Mouse (Mus musculus) spleen, postnatal 10 days (tissue): ENCODE data around the gene Ahsg.
"Not testable (repeated sequence)": the region's sequence is repeated elsewhere in the genome, so short reads cannot be mapped to it uniquely, and the experiment has no call there.

ENCODE experiments used
- DNase-seq, 2 experiments: peaks; one replicate each; pipeline ENCODE4 v3.0.0; 2021 to 2022; ENCODE audit warnings: low spot score in 2 of 2

The Ahsg gene

DNA sequence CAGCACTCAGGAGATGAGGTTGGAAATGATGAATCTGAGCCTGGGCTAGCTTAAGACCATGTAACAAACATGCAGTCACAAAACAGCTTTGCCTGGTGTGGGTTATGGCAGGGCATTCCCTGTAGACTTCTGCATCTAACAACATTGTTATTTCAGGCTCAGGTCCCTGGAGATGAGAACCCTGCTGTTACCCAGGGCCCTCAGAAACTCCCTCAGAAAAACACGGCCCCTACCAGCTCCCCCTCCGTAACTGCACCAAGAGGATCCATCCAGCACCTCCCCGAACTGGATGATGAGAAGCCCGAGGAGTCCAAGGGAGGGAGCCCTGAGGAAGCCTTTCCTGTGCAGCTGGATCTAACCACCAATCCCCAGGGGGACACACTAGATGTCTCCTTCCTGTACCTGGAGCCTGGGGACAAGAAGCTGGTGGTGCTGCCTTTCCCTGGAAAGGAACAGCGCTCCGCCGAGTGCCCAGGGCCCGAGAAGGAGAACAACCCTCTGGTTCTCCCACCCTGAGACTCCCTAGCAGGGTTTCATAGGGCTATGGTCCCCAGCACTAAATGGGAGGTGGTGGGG is 48.1 kb downstream of the Ahsg start:
- no peak for DNase-seq

DNA sequence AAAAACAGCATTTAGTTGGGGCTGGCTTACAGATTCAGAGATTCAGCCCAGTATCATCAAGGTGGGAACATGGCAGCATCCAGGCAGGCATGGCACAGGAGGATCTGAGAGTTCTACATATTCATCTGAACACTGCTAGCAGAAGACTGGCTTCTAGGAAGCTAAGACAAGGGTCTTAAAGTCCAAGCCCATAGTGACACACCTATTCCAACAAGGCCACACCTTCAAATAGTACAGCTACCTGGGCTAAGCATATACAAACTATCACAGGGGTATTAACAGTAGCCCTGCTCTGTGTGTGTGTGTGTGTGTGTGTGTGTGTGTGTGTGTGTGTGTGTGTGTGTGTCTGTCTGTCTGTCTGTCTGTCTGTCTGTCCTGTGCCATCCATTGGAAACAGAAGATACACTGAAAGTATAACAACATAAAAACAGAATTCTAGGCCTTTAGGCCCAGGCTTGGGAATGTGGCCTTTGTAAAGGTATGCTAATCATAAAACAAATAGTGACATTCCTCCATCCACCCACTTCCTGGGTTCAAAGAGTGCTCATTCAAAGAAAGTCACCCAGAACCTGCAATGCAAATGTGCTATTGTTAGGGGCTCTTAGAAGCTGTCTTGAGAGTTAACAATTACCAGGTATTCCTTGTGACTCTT is 50.9 kb downstream of the Ahsg start:
- DNase-seq, result not testable (repeated sequence)

DNA sequence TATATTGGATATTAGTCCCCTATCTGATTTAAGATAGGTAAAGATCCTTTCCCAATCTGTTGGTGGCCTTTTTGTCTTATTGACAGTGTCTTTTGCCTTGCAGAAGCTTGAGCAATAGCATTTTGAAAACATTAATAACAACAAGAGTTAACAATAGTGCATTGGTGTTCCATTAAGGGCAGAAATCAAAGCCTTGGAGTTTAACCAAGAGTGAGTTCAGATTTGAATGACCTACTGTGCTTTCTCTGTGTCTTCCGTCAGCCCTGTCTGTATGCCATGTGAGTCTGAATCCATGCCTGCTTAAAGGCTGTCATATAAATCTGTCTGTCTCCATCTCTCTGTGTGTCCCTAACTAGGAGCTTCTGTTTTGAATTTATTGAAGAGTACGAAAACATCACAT is 56.3 kb downstream of the Ahsg start:
- DNase-seq, result no peak
